Mouse (Mus musculus) brain, embryonic 14.5 days (tissue): Measurements from ENCODE around the gene Slc44a2. TPM values are rescaled to one million over a fixed set of nuclear protein-coding genes. Genes with fewer than 3 reads are reported as not detected.

Experiments used
- DNase-seq: peaks from one replicate; pipeline ENCODE4 v3.0.0-alpha.2; 2011; ENCODE audit warnings: low read depth
- CTCF ChIP-seq: fragments of 200-500 bp; IDR thresholded peaks from 2 replicates; pipeline ENCODE4 v1.5.1; 2012; ENCODE audit warnings: inconsistent platforms, mild to moderate bottlenecking, moderate library complexity, borderline replicate concordance; ENCODE audit not compliant: insufficient read depth, insufficient read length; ENCODE audit errors: extremely low read depth
- POLR2A ChIP-seq: fragments of 200-500 bp; IDR thresholded peaks from 2 replicates; pipeline ENCODE4 v1.6.1; 2012; ENCODE audit warnings: mild to moderate bottlenecking, inconsistent platforms, borderline replicate concordance; ENCODE audit not compliant: poor library complexity, insufficient read depth, insufficient read length, severe bottlenecking; ENCODE audit errors: extremely low read depth
- polyA plus RNA-seq: library from polyadenylated mRNA; depleted of rRNA; stranded (reverse); fragments of >200 nt; gene quantifications from 2 replicates; pipeline ENCODE4 v1.2.3, GENCODE M21; 2012

The Slc44a2 gene
- polyA plus RNA-seq, 1 experiment, result 70.1 TPM

DNA sequence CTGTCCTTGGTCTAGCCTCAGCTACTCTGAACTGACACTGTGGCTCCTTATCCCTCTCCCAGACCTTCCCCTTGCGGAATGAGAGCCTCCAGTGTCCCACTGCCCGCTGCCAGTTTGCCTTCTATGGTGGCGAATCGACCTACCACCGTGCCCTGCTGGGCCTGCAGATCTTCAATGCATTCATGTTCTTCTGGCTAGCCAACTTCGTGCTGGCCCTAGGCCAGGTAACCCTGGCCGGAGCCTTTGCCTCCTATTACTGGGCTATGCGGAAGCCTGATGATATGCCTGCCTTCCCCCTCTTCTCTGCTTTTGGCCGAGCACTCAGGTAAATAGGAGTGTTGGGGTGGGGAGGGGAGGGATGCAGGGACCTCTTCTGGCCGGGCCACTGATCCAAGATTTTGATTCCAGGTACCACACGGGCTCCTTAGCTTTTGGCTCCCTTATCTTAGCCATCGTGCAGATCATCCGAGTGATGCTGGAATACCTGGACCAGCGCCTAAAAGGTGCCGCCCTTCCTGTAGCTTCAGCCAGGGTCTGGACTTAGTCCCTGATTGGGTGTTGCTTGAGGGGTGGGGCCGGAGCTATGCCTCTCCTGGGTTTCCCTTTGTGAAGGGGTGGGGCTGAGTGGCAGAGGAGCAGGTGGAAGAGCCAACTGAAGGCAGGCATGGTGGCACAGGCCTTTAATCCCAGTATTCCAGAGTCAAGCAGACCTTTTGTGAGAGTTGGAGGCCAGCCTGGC lies 26.3 kb downstream of the Slc44a2 start:
- TF ChIP-seq CTCF (no peak), POLR2A (no peak)
- DNase-seq, result no peak

DNA sequence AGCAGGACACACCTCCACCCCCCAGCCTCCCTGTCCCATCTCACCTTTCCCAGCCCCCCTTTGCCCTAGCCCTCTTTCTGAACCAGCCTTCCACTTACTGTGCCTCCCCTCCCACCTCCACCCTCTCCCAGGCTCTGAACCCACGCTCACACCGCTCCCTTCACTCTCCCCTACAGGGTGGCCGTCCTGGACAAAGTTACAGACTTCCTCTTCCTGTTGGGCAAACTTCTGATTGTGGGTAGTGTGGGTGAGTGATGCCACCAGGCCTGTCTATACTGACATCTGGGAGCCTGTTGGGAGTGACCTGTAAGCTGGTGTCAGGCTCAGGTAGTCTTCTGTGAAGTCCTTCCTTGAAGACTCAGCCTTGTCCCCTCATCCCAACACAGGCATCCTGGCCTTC lies 27.7 kb downstream of the Slc44a2 start:
- TF ChIP-seq CTCF, result no peak
- no peak for TF ChIP-seq POLR2A
- no peak for DNase-seq

DNA sequence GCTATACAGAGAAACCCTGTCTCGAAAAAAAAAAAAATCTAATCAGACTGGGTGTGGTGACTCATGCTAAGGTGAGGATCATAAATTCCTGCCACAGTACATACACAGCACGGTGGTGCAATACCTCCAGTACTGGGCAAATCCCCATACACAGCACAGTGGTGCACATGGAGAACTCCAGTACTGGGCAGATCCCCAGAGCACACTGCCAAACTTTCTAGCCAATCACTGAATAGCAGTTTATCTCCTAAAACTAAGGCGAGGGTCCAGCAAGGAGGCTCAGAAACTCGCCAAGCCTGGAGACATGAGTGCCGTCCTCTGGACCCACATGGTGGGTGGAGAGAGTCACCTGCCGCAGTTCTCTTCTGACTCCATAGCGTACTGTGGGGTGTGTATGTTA lies 30.7 kb downstream of the Slc44a2 start:
- TF ChIP-seq POLR2A (no peak), CTCF (no peak)
- no peak for DNase-seq

DNA sequence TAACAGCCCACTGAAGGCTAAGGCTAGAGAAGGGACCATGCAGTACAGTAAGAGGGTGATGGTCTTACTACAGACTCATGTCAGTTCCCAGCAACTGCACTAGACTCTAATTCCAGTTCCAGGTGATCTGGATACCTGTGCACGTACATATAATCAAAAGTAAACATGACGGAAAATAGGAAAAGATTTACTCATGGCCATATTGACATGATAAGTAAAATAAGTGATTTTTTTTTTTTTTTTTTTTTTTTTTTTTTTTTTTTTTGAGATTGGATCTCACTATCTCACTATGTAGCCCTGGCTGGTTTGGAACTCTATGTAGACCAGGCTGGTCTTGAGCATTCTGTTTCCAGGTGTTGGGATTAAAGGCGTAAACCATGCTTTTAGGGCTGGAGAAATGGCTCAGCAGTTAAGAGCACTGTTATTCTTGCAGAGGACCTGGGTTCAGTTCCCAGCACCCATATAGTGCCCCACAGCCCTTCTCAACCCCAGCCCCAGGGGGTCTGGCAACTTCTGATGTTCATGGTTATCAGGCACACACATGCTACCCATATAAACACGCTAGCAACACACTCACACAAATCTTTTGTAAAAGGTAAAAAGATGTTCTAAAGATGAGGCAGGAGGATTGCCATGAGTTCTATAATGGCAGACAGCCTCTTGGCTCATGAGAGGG lies 31.3 kb downstream of the Slc44a2 start:
- TF ChIP-seq CTCF (no peak), POLR2A (no peak)
- no peak for DNase-seq

GRCm38 (mm10) chr9:21352463-21353372 lies 32.2 kb downstream of the Slc44a2 start:
- DNase-seq, result no peak
- no peak for TF ChIP-seq POLR2A
- no peak for TF ChIP-seq CTCF

DNA sequence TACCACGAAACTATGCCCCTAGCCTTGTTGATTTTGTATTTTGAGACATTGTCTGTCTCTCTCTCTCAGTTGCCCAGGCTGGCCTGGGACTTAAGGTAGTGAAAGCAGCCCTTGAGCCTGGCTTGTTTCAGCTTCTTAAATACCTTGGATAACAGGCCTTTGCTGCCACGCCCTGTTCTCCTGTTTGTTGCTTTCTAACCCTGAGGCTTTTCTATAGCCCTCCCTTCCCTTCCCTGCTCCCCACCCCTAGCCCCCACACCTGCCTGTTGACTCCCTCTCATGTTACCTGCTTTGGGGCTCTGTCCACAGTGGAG lies 32.8 kb downstream of the Slc44a2 start:
- no peak for DNase-seq
- TF ChIP-seq POLR2A, result no peak
- TF ChIP-seq CTCF, result no peak

- DNase-seq, result no peak
Observed at GRCm38 (mm10) chr9:21354796-21355195, 34.3 kb downstream of the Slc44a2 start.

DNA sequence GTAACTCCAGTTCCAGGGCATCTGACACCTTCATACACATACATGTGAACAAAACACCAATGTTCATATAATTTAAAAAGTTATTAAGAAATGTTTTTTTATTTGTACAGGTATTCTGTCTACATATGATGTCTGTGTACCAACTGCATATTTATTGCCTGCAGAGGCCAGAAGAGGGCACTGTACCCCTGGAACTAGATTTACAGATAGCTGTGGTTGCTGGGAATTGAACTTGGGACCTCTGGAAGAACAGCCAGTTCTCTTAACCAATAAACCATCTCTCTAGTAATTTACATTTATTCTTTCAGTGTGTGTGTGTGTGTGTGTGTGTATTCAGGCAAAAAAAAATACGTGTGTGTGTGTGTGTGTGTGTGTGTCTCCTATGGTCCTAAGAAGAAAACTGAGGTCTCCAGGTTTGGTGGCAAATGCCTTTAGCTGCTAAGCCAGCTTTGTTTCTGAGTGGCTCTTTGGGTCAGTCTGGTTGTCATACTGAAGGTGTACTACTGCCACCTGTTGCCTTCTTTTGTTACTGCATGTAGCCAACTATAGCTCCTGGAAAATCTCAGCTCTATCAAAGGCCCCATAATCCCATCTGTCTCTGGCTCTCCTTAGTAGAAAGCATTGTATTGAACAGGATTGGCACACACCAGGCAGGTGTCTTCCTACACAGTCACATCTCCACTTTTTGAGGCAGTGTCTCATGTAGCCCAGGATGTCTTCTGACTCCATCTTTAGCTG lies 36.7 kb downstream of the Slc44a2 start:
- TF ChIP-seq POLR2A (no peak), CTCF (peak; percentile 62; the same call in 1 of the 2 replicates)
- DNase-seq, result peak; percentile 86

More at GRCm38 (mm10) chr9:21354796-21355195, 34.3 kb downstream of the Slc44a2 start:
- no peak for TF ChIP-seq POLR2A
- TF ChIP-seq CTCF, result no peak

- DNase-seq, result peak; percentile 58
- TF ChIP-seq POLR2A (no peak), CTCF (peak; percentile 50; the same call in 1 of the 2 replicates)
Observed at GRCm38 (mm10) chr9:21366541-21367220, 46.2 kb downstream of the Slc44a2 start.
